Mouse (Mus musculus): ENCODE data around the gene Srrm4.

Srrm4 gene

GRCm38 (mm10) chr5:116406507-116406906 is 185.1 kb downstream of the Srrm4 start:
- DNase-seq (ENCODE audit: low read depth, low spot score) = no peak

- no peak for DNase-seq (ENCODE audit: low read depth, low spot score)
These were observed 185.7 kb downstream of the Srrm4 start for GRCm38 (mm10) chr5:116405934-116406333.

DNA sequence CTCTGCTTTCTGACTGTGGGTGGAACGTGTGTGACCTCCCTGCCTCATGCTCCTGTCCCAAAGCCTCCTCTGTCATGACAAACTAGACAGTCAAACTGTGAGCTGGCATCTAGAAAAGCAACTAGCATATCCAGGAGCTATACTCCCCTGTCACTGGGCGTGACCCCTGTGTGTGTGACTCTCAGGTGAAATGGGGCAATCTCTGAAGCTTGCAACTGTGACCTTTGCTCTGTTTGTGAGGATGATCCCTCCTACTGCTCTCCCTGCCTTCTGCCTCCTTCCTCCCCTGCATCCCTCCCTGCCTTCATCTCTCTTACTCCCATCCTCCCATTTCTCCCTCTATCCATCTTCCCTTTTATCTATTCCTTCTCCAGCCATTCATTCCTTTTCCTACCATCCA is 187.6 kb downstream of the Srrm4 start:
- DNase-seq (ENCODE audit: low read depth, low spot score) = no peak

DNA sequence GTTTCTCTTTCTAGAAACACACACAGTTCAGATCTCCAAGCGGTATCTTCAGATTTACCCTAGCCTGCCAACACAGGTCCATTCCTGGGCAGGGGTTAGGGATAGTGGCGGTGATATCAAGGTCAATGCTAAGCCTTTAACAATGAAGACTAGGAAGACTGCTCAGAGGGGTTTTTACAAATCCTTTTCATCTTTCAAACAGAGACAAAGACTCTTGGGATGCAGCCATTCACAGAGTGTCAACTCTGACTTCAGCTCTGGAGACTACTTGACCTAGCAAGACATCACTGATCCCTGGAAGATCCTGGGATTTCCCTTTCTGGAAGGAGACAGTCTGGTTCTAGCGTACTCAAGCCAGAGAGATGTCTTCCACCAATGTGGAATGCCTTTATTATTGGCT is 190.8 kb downstream of the Srrm4 start:
- no peak for DNase-seq (ENCODE audit: low read depth, low spot score)

- DNase-seq (ENCODE audit: low read depth, low spot score) = no peak
These were observed 191.4 kb downstream of the Srrm4 start for GRCm38 (mm10) chr5:116400042-116400730.

GRCm38 (mm10) chr5:116396104-116396503 is 195.5 kb downstream of the Srrm4 start:
- DNase-seq (ENCODE audit: low read depth, low spot score) = no peak

DNA sequence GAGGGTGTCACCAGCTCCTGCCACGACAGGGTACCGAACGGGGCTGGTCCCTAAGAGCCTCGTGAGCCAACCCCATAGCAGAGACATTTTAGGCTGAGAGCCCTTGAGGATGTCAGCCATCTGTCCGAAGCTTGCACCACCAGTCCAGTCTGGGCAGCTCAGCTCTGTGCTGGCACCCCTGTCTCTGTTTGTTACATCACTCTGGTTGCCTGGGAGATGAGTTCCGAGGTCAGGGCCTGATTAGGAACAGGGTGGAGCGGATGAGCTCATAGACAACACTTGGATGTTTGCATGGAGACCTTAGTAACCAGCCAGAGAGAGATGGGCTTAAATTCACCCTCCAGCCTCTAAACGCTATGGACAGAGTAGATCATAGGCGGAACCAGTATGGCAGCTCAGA is 199.0 kb downstream of the Srrm4 start:
- DNase-seq (ENCODE audit: low read depth, low spot score) = no peak

- no peak for DNase-seq (ENCODE audit: low read depth, low spot score)
These were observed 201.6 kb downstream of the Srrm4 start for GRCm38 (mm10) chr5:116389856-116390542.

- DNase-seq (ENCODE audit: low read depth, low spot score) = no peak
These were observed 202.3 kb downstream of the Srrm4 start for GRCm38 (mm10) chr5:116389321-116389720.

Measured in embryo, embryonic 11.5 days (tissue).